Mouse (Mus musculus): ENCODE results near the gene Mpig6b. TPM values are rescaled to one million over a fixed set of nuclear protein-coding genes. Genes with fewer than 3 reads are reported as not detected.

Gene Mpig6b
- polyA plus RNA-seq, 1 experiment from 2014 or later, result 1.1 TPM

GRCm38 (mm10) chr17:35022541-35023060 is 43.4 kb downstream of the Mpig6b start:
- H3K9me3 ChIP-seq, result no peaks in the 10 kb centered on the region
- H3K4me3 ChIP-seq, result no peak overlapping the region
- H3K4me1 ChIP-seq (replicated peaks), result peaks cover 64% of the 10 kb centered on the region
- H3K27ac ChIP-seq, result peak overlapping the region; percentile 53; the same call in 1 of the 2 replicates
- H3K27me3 ChIP-seq (ENCODE audit: insufficient read depth, poor library complexity, severe bottlenecking), result no peaks in the 10 kb centered on the region
- peaks cover 10% of the 10 kb centered on the region for H3K36me3 ChIP-seq
- no peak for DNase-seq (ENCODE audit: low spot score)
- WGBS, result 93% methylated on average over 8 of the region's 8 CpGs

GRCm38 (mm10) chr17:35021842-35022477 is 44.0 kb downstream of the Mpig6b start:
- Histone ChIP-seq H3K9me3 (no peaks in the 10 kb centered on the region), H3K27ac (peak overlapping the region; percentile 86), H3K4me3 (peak overlapping the region; percentile 39), H3K36me3 (peaks cover 17% of the 10 kb centered on the region), H3K4me1 (replicated peaks) (peaks cover 58% of the 10 kb centered on the region), H3K27me3 (ENCODE audit: insufficient read depth, poor library complexity, severe bottlenecking) (no peaks in the 10 kb centered on the region)
- 66% methylated on average over 6 of the region's 6 CpGs for WGBS
- no peak for DNase-seq (ENCODE audit: low spot score)

DNA sequence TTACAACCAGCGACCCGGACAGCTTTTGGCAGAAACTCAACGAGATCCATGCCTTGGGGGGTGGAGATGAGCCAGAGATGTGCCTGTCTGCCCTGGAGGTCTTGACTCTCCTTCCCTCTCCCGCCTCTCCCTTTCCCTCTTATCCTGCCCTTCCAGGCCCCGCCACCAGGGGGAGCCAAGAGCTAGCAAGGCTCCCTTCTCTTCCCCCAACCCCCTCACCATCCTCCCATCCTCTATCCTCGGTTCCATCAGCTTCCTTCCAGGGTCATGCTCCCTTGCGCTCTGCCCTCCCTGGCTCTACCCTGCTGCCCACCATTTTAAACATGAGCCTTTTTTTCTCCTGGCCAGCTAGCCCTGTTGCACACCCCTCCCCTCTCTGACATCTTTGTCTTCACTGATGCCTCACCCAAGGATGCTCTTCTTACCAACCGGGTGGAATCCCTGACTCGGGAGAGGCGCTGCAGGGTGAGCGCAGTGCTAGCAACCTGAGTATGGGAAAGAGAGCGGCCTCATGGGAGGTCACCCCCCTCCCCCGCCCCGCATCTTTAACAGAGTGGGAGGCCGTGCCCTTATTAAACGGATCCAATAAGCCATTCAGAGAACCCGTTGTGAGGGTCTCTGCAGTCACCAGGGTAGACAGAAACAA is 44.7 kb downstream of the Mpig6b start:
- peak overlapping the region; percentile 86 for H3K27ac ChIP-seq
- H3K9me3 ChIP-seq, result no peaks in the 10 kb centered on the region
- WGBS, result 8% methylated on average over 17 of the region's 17 CpGs
- peak; percentile 92 for DNase-seq (ENCODE audit: low spot score)
- H3K27me3 ChIP-seq (ENCODE audit: insufficient read depth, poor library complexity, severe bottlenecking), result no peaks in the 10 kb centered on the region
- H3K36me3 ChIP-seq, result peaks cover 23% of the 10 kb centered on the region
- peak overlapping the region; percentile 39 for H3K4me3 ChIP-seq
- peaks cover 51% of the 10 kb centered on the region for H3K4me1 ChIP-seq (replicated peaks)

DNA sequence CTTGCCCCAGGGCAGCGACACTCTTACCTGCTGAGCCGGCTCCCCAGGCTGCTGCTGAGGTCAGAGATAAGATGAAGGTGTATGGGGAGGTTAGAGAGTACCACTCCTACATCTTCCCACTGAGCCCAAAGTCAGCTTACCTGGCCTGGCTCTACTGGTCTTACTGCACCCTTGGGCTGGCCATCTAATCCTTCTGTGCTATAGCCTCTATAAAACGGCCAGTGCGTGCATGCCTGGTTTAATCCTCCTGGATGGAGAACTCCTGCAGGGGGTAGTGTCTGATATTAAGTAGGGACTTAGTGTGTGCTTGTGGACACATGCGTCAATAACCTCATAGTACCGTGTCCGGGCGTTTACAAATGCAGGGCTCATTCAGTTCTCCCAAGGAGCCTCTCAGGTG is 45.4 kb downstream of the Mpig6b start:
- peaks cover 31% of the 10 kb centered on the region for H3K36me3 ChIP-seq
- H3K4me1 ChIP-seq (replicated peaks), result peaks cover 44% of the 10 kb centered on the region
- WGBS, result 91% methylated on average over 8 of the region's 8 CpGs
- no peak for DNase-seq (ENCODE audit: low spot score)
- no peak overlapping the region; the same call in 1 of the 2 replicates for H3K4me3 ChIP-seq
- H3K9me3 ChIP-seq, result no peaks in the 10 kb centered on the region
- no peak overlapping the region; the same call in 1 of the 2 replicates for H3K27ac ChIP-seq
- no peaks in the 10 kb centered on the region for H3K27me3 ChIP-seq (ENCODE audit: insufficient read depth, poor library complexity, severe bottlenecking)

DNA sequence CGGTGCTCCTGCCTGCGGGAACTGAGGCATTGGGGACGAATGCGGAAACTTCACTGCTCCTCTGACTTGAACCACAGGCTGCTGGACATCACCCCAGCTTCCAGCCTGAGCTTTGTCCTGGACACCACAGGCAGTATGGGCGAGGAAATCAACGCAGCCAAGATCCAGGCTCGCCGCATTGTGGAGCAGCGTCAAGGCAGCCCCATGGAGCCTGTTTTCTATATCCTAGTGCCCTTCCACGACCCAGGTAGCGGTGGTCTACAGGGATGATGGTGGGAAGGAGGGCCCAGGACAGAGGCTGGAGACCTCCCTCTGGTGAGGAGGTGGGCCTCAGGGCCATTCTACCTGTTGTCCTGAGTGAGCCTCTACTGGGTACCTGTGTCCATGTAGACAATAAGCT is 46.1 kb downstream of the Mpig6b start:
- Histone ChIP-seq H3K36me3 (peaks cover 37% of the 10 kb centered on the region), H3K4me1 (replicated peaks) (peaks cover 40% of the 10 kb centered on the region), H3K27me3 (ENCODE audit: insufficient read depth, poor library complexity, severe bottlenecking) (no peaks in the 10 kb centered on the region), H3K4me3 (no peak overlapping the region), H3K27ac (0 out of 2 replicates have a peak overlapping the region, but pooled peaks have one; percentile 35), H3K9me3 (no peaks in the 10 kb centered on the region)
- DNase-seq (ENCODE audit: low spot score), result no peak
- 80% methylated on average over 11 of the region's 11 CpGs for WGBS

DNA sequence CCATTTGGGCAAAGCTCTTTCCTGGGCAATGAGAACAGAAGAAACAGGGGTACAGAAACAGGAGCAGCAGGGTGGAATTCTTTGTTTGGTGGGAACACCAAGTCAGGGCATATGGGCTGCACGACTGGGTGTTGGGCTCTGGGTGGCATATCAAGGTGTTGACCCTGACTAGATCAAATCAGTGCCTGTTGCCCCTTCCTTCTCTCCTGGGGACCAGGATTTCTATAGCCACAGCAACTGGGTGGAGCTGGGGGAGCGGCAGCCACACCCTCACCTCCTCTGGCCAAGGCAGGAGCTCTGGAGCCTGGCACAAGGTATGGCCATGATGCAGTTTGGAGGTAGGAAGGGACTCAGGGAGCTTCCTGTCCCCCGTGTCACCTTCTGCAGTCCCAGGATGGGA is 47.8 kb downstream of the Mpig6b start:
- H3K27me3 ChIP-seq (ENCODE audit: insufficient read depth, poor library complexity, severe bottlenecking), result no peaks in the 10 kb centered on the region
- H3K27ac ChIP-seq, result no peak overlapping the region
- H3K9me3 ChIP-seq, result no peaks in the 10 kb centered on the region
- no peak overlapping the region for H3K4me3 ChIP-seq
- H3K4me1 ChIP-seq (replicated peaks), result peaks cover 24% of the 10 kb centered on the region
- peaks cover 55% of the 10 kb centered on the region for H3K36me3 ChIP-seq
- 84% methylated on average over 3 of the region's 3 CpGs for WGBS
- DNase-seq (ENCODE audit: low spot score), result no peak

DNA sequence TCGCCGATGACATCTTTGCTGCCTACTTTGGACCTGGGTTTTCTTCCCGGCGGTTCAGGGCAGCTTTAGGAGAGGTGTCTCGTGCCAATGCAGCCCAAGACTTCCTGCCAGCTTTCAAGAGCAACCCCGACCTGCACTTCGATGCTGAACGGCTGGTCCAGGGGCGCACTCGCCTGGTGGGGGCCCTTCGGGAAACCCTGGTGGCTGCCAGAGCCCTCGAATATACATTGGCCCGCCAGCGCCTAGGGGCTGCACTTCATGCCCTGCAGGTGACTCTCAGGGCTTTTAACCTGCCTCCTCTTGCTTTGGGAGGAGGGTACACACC is 48.3 kb downstream of the Mpig6b start:
- Histone ChIP-seq H3K27ac (no peak overlapping the region), H3K9me3 (no peaks in the 10 kb centered on the region), H3K36me3 (peaks cover 60% of the 10 kb centered on the region), H3K4me3 (no peak overlapping the region), H3K4me1 (replicated peaks) (peaks cover 24% of the 10 kb centered on the region), H3K27me3 (ENCODE audit: insufficient read depth, poor library complexity, severe bottlenecking) (no peaks in the 10 kb centered on the region)
- DNase-seq (ENCODE audit: low spot score), result no peak
- WGBS, result 73% methylated on average over 14 of the region's 14 CpGs

DNA sequence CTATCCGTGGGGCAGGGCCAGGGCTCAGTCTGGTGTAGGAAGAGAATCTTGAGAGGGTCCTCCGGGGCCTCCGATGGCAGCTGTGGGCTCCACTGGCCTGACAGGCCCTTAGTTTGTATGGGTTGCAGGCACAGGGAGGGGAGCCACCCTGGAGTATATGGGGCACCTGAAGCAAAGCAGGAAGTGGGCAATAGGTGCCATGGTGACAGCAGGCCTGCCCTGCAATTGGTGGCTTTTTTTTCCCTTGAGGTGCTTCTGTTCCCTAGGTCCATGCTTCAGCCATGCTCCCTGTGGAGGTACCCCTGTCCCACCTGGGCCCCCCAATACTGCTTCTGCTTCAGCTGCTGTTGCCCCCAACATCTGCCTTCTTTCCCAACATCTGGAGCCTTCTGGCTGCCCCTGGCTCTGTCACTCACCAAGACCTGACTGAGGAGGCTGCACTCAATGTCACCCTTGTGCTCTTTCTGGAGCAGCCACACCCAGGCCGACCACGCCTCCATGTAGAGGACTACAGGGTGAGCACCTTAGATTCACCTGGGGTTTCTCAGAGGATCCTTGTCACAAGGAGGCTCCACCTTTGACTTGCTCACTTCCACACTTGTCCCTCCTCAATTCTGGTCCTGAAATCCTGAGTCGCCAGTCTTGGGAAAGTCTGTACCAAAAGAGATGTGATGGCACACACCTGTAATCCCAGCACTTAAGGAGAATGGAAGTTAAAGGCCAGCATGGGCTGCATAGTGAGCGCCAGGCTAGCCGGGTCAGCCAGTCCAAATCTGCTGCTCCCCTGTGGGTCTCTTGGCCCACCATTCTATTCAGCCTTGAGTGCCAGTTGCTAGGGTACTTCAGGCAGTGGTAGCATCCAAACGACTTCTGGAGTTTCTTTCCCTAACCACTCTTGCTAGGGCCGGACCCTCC is 48.9 kb downstream of the Mpig6b start:
- WGBS, result 80% methylated on average over 10 of the region's 10 CpGs
- H3K4me1 ChIP-seq (replicated peaks), result peaks cover 22% of the 10 kb centered on the region
- no peak overlapping the region for H3K4me3 ChIP-seq
- no peak overlapping the region for H3K27ac ChIP-seq
- DNase-seq (ENCODE audit: low spot score), result no peak
- H3K27me3 ChIP-seq (ENCODE audit: insufficient read depth, poor library complexity, severe bottlenecking), result no peaks in the 10 kb centered on the region
- no peaks in the 10 kb centered on the region for H3K9me3 ChIP-seq
- peaks cover 66% of the 10 kb centered on the region for H3K36me3 ChIP-seq

DNA sequence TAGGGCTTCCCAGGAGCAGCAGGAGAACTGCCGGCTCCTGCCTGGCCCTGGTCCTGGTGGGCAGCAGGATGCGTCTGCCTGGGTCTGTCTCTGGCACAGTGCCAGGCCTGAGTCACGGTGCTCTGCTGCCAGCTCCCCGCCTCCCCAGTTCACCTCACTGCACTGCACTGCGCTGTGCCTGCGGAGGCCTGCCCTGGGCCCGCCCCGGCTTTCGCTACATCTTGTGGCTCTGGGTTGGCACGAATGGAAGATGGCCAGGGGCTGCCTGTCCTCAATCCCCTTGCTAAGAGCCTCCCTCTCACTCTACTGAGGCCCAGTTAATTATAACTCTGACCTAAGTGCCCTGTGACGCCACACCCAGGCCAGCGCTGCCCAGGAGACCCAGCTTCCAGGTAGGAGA is 49.6 kb downstream of the Mpig6b start, which contains the start of gene Vwa7:
Gene Vwa7 (plus strand): TSS at position 204 of the 400 bp plus-strand sequence.
- H3K4me1 ChIP-seq (replicated peaks), result peaks cover 15% of the 10 kb centered on the region
- H3K4me3 ChIP-seq, result peak within 1 kb of the TSS; percentile 14; the same call in 1 of the 2 replicates
- H3K27ac ChIP-seq, result peak within 1 kb of the TSS; percentile 6; the same call in 1 of the 2 replicates
- 87% methylated on average over 12 of the region's 12 CpGs for WGBS
- H3K36me3 ChIP-seq, result peaks cover 73% of the 10 kb centered on the region
- H3K9me3 ChIP-seq, result no peaks in the 10 kb centered on the region
- DNase-seq (ENCODE audit: low spot score), result no peak
- no peaks in the 10 kb centered on the region for H3K27me3 ChIP-seq (ENCODE audit: insufficient read depth, poor library complexity, severe bottlenecking)

DNA sequence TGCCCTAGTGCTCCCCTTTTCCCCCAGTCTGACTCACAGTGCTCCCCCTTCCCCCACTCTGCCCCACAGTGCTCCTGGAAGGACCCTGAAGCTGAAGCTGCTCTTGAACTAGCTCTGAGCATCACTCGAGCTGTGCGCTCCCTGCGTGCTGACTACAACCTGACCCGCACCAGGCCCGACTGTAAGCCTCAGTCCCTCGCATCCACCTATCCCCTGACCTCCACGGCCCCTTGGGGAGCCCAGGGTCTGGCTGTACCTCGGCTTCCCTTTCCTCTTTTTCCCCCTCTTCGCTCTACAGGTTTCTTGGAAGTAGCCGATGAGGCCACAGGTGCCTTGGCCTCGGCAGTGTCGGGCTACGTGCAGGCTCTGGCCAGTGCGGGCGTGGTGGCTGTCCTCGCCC is 50.7 kb downstream of the Mpig6b start:
- 92% methylated on average over 16 of the region's 16 CpGs for WGBS
- DNase-seq (ENCODE audit: low spot score), result no peak
- H3K9me3 ChIP-seq, result no peaks in the 10 kb centered on the region
- H3K4me3 ChIP-seq, result peak overlapping the region; percentile 14; the same call in 1 of the 2 replicates
- H3K36me3 ChIP-seq, result peaks cover 83% of the 10 kb centered on the region
- H3K4me1 ChIP-seq (replicated peaks), result peaks cover 6% of the 10 kb centered on the region; the same call in 1 of the 2 replicates
- H3K27ac ChIP-seq, result peak overlapping the region; percentile 6; the same call in 1 of the 2 replicates
- no peaks in the 10 kb centered on the region for H3K27me3 ChIP-seq (ENCODE audit: insufficient read depth, poor library complexity, severe bottlenecking)

DNA sequence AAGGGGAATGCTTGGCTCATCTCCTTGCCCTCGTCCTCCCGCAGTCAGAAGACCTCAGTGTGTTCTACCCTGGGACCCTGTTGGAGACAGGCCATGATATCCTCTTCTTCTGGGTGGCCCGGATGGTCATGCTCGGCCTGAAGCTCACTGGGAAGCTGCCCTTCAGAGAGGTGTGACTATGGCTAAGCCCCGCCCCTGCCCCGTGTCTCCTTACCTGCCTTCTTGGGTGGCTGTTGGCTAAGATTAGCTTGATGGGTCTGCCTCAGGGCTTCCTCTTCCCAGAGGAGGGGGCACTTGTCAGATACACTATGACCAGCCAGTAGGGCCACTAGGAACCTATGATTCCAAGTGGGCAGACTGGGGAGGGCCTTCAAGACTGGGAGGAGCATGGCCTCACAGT is 52.8 kb downstream of the Mpig6b start:
- Histone ChIP-seq H3K27me3 (ENCODE audit: insufficient read depth, poor library complexity, severe bottlenecking) (no peaks in the 10 kb centered on the region), H3K36me3 (peaks cover 97% of the 10 kb centered on the region), H3K4me3 (no peak overlapping the region), H3K27ac (no peak overlapping the region), H3K4me1 (replicated peaks) (no peaks in the 10 kb centered on the region), H3K9me3 (no peaks in the 10 kb centered on the region)
- WGBS, result 84% methylated on average over 6 of the region's 6 CpGs
- no peak for DNase-seq (ENCODE audit: low spot score)
